Mouse (Mus musculus) CH12.LX (cell line): ENCODE measurements around the gene Lrmda.

Source experiments
- CHD2 ChIP-seq: IDR thresholded peaks from 2 replicates; pipeline ENCODE4 v1.6.1; 2011; ENCODE audit warnings: low read length, improper control_type of control experiment
- CTCF ChIP-seq, 2 experiments: IDR thresholded peaks in 1 of 2; conservative IDR thresholded peaks in 1 of 2; 2 replicates each; pipeline ENCODE4 v1.5.1; 2011 to 2012; ENCODE audit warnings: low read depth in 2 of 2, low read length in 2 of 2, improper control_type of control experiment in 1 of 2, inconsistent platforms in 1 of 2, mild to moderate bottlenecking in 1 of 2, moderate library complexity in 1 of 2
- ETS1 ChIP-seq: conservative IDR thresholded peaks from 2 replicates; pipeline ENCODE4 v1.6.1; 2012; ENCODE audit warnings: low read depth, mild to moderate bottlenecking, inconsistent platforms, low read length, improper control_type of control experiment, moderate library complexity
- GABPA ChIP-seq: IDR thresholded peaks from 2 replicates; pipeline ENCODE4 v1.6.1; 2012; ENCODE audit warnings: low read depth, low read length, improper control_type of control experiment, inconsistent platforms; ENCODE audit not compliant: insufficient replicate concordance
- MEF2A ChIP-seq: IDR thresholded peaks from 2 replicates; pipeline ENCODE4 v1.6.1; 2014; ENCODE audit warnings: low read depth, mild to moderate bottlenecking, inconsistent platforms, low read length, improper control_type of control experiment, borderline replicate concordance
- MXI1 ChIP-seq: IDR thresholded peaks from 2 replicates; pipeline ENCODE4 v1.6.1; 2011; ENCODE audit warnings: mild to moderate bottlenecking, low read depth, low read length, improper control_type of control experiment
- POLR2A ChIP-seq: IDR thresholded peaks from 2 replicates; pipeline ENCODE4 v1.6.1; 2011; ENCODE audit warnings: low read depth, mild to moderate bottlenecking, improper control_type of control experiment, low read length
- SIN3A ChIP-seq: IDR thresholded peaks from 2 replicates; pipeline ENCODE4 v1.6.1; 2012; ENCODE audit warnings: low read length, improper control_type of control experiment, inconsistent platforms
- USF2 ChIP-seq: conservative IDR thresholded peaks from 2 replicates; pipeline ENCODE4 v1.6.1; 2011; ENCODE audit warnings: low read depth, low read length, improper control_type of control experiment

DNA sequence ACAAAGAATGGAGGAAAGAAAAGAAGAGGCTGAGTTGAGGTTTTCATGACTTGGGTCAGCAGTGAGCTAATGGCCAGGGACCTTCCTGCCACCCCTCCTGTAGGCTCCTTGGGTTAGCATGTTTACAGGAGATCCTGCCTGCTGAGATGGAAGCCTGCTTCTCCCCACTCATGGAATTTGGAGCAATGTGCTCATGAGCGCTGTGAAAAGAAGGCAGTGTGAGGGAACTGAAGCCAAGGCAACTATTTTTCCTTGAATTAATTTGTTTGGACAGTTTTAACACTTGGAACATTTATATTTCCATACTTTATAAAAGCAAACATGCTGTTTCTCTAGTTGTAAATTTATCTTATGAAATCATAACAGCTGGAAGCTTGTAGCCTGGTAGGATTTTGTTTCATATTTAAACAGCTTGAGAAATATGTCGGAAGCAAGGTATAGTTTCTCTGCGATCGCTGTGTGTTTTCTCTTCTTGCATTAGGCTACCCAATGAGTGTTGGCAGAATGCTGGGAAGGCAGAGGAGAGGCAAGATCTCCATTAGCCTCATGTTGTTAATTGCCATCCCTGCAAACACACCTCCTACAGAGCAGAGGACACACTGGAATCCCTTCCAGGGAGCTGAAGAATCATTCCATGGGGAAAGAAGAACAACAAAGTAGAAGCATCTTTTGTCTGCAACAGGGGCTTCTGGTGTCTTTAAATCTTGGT is 911.8 kb downstream of the Lrmda start:
- TF ChIP-seq POLR2A (no peak), GABPA (no peak), CHD2 (no peak), CTCF (conservative IDR thresholded peaks at IDR 0.05 in 1 of 2, IDR thresholded peaks at IDR 0.05 in 1 of 2; ENCODE audit: low read depth in 2 of 2, low read length in 2 of 2) (no peak), ETS1 (no peak), USF2 (no peak), MXI1 (no peak), SIN3A (no peak), MEF2A (no peak)
